Comparison of ENCODE assay signal across 10 mouse cellular contexts in the genomic region with DNA sequence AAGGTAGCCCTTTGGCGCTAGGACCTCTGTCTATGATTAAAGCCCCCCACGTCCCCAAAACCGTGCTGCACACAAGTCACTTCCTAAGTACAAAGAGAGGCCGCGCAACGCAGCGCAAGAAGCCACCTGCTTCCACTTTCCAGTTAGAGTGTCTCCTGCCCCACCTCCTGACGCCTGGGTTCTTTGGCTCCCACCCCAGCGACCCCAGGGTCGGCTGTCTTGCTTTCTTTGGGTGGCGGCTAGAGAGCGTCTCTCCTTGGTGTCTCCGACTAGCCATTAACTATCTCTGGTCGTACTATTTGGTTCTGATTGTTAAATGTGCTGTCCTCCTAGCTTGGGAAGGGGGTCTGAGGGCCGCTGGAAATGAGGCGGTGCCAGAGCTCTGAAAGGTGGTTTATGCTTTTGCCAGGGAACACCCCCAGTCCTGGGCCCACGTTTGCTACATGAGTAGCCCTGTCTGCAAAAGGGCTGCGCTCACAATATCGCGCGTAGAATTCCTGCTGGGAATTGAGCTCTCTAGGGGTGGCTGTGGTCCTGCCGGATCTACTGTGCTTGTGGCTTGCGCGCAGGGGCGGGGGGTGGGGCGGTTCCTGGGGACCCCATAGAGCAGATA. TPM values are rescaled to one million over a fixed set of nuclear protein-coding genes. Genes with fewer than 3 reads are reported as not detected.
DNase-seq lines count a peak whose midpoint lies in the region; ATAC-seq and TF ChIP-seq lines count a peak whose summit lies in the region.
"Had no signal": no experiment of that assay in that cellular context is flagged by ENCODE, and none has a peak within 500 bp of the region (broad histone marks: within the 10 kb centered on the region; RNA-seq: fewer than 3 reads in every experiment).

No protein-coding gene starts in this region.

- no peak for ATAC-seq in heart, postnatal 0 days (ENCODE audit: insufficient read depth, low read depth)
- no peak; the same call in 1 of the 2 replicates for ATAC-seq in hindbrain, embryonic 11.5 days (ENCODE audit: low FRiP score)
- peak; percentile 19 for ATAC-seq in midbrain, embryonic 16.5 days
- no peak for ATAC-seq in megakaryocyte progenitor cell, adult 5-6 weeks (replicated peaks; ENCODE audit: poor library complexity)

- H3K4me2 ChIP-seq in heart, postnatal 0 days (ENCODE audit: low read depth, low read length): no peak overlapping the region
- H3K4me2 ChIP-seq in hindbrain, embryonic 11.5 days (replicated peaks; ENCODE audit: low read depth, low read length): peak overlapping the region; percentile 82
- H3K4me2 ChIP-seq in midbrain, embryonic 16.5 days (ENCODE audit: low read length): peak overlapping the region; percentile 94

- no peaks in the 10 kb centered on the region for H3K36me3 ChIP-seq in heart, postnatal 0 days (replicated peaks; ENCODE audit: control insufficient read depth, insufficient read depth, low read length)
- H3K36me3 ChIP-seq in hindbrain, embryonic 11.5 days (ENCODE audit: control insufficient read depth, insufficient read depth, low read length): no peaks in the 10 kb centered on the region
- no peaks in the 10 kb centered on the region for H3K36me3 ChIP-seq in midbrain, embryonic 16.5 days (ENCODE audit: control insufficient read depth, insufficient read depth, low read length)
- H3K36me3 ChIP-seq: G1E had no signal

- H3K4me1 ChIP-seq in heart, postnatal 0 days (ENCODE audit: control insufficient read depth, insufficient read depth): peaks cover 5% of the 10 kb centered on the region; the same call in 1 of the 2 replicates
- no peaks in the 10 kb centered on the region; the same call in 1 of the 2 replicates for H3K4me1 ChIP-seq in hindbrain, embryonic 11.5 days (replicated peaks; ENCODE audit: control insufficient read depth, insufficient read depth, low read length)
- peaks cover 17% of the 10 kb centered on the region; the same call in 1 of the 2 replicates for H3K4me1 ChIP-seq in midbrain, embryonic 16.5 days (ENCODE audit: control insufficient read depth, insufficient read depth, low read length)

- TF ChIP-seq EP300 in heart, postnatal 0 days (IDR thresholded peaks at IDR 0.05; ENCODE audit: low read depth): no peak

- no peak overlapping the region for H3K9ac ChIP-seq in heart, postnatal 0 days (replicated peaks; ENCODE audit: low read depth, low read length)
- H3K9ac ChIP-seq in hindbrain, embryonic 11.5 days (ENCODE audit: low read depth, low read length): peak overlapping the region; percentile 76
- H3K9ac ChIP-seq in midbrain, embryonic 16.5 days (ENCODE audit: low read depth, low read length): peak overlapping the region; percentile 84

- DNase-seq in heart, postnatal 0 days (ENCODE audit: low spot score): no peak
- DNase-seq in heart, adult 8-10 months (ENCODE audit: low spot score): no peak
- DNase-seq in cerebellum, adult 8-10 months: peak; percentile 53
- DNase-seq in hindbrain, embryonic 11.5 days (ENCODE audit: low spot score): peak; percentile 48
- no peak for DNase-seq in layer of hippocampus, adult 9-10 months (ENCODE audit: low spot score)
- DNase-seq in urinary bladder, postnatal 36 days (ENCODE audit: low spot score in 2 of 2): no peak

- 2% methylated on average over 26 of the region's 26 CpGs for WGBS in heart, postnatal 0 days
- 1% methylated on average over 26 of the region's 26 CpGs for WGBS in hindbrain, embryonic 11.5 days
- WGBS in midbrain, embryonic 16.5 days: 2% methylated on average over 26 of the region's 26 CpGs

- TF ChIP-seq CTCF in heart, postnatal 0 days (IDR thresholded peaks at IDR 0.05; ENCODE audit: low read depth): no peak

- H3K27me3 ChIP-seq in heart, postnatal 0 days (ENCODE audit: control insufficient read depth, insufficient read depth, low read length): peaks cover 89% of the 10 kb centered on the region
- peaks cover 46% of the 10 kb centered on the region for H3K27me3 ChIP-seq in hindbrain, embryonic 11.5 days (ENCODE audit: control insufficient read depth, insufficient read depth, low read length)
- peaks cover 7% of the 10 kb centered on the region; the same call in 1 of the 2 replicates for H3K27me3 ChIP-seq in midbrain, embryonic 16.5 days (ENCODE audit: control insufficient read depth, insufficient read depth, low read depth, low read length)

- 0 out of 2 replicates have a peak overlapping the region, but pooled peaks have one; percentile 53 for H3K4me3 ChIP-seq in heart, postnatal 0 days (ENCODE audit: low read depth, low read length)
- peak overlapping the region; percentile 57 for H3K4me3 ChIP-seq in hindbrain, embryonic 11.5 days (ENCODE audit: low read depth, low read length)
- H3K4me3 ChIP-seq in midbrain, embryonic 16.5 days (ENCODE audit: low read depth, low read length): peak overlapping the region; percentile 73

- no peak overlapping the region for H3K27ac ChIP-seq in heart, postnatal 0 days (ENCODE audit: low read depth)
- no peak overlapping the region for H3K27ac ChIP-seq in hindbrain, embryonic 11.5 days (ENCODE audit: low read depth, low read length)
- H3K27ac ChIP-seq in midbrain, embryonic 16.5 days (ENCODE audit: low read length): peak overlapping the region; percentile 58

- H3K9me3 ChIP-seq in heart, postnatal 0 days (replicated peaks; ENCODE audit: control insufficient read depth, low read length): no peaks in the 10 kb centered on the region
- H3K9me3 ChIP-seq in hindbrain, embryonic 11.5 days (ENCODE audit: control insufficient read depth, low read length): no peaks in the 10 kb centered on the region
- H3K9me3 ChIP-seq in midbrain, embryonic 16.5 days (replicated peaks; ENCODE audit: control insufficient read depth, low read length, poor library complexity, severe bottlenecking): no peaks in the 10 kb centered on the region
- H3K9me3 ChIP-seq: G1E had no signal

RNA-seq across cellular contexts. Expression of a gene that starts 0.9 kb away (rescaled TPM):
- not detected in 2 replicates for total RNA-seq in heart, postnatal 0 days (2014; rRNA removed; ENCODE audit: low replicate concordance)
- not detected in 2 replicates for polyA plus RNA-seq in heart, postnatal 0 days (2015; fragmentation: Nextera tagmentation; extraction: Ambion mirVana)
- not detected for total RNA-seq in heart, adult 8-10 months (2022)
- polyA plus RNA-seq in hindbrain, embryonic 11.5 days (2014; fragmentation: Nextera tagmentation; extraction: Ambion mirVana): 7.6 and 10.3 TPM in 2 replicates
- polyA plus RNA-seq in midbrain, embryonic 16.5 days (2015; fragmentation: Nextera tagmentation; extraction: Ambion mirVana): 8.4 and 10.8 TPM in 2 replicates
- total RNA-seq in megakaryocyte progenitor cell, adult 5-6 weeks (2015): not detected in 2 replicates
- total RNA-seq in megakaryocyte progenitor cell, adult 5-6 weeks (2017): not detected in 2 replicates
- total RNA-seq: granulocyte monocyte progenitor cell, adult 5-6 weeks had no signal
- polyA plus RNA-seq: G1E had no signal

Comparison
In these comparisons a context has a peak if more than half of its experiments do, and no peak if none do; other contexts are left out.
1. DNase-seq: peak in cerebellum, adult 8-10 months (single experiment) and hindbrain, embryonic 11.5 days (single experiment); none in heart, postnatal 0 days (single experiment), heart, adult 8-10 months (single experiment), layer of hippocampus, adult 9-10 months (single experiment) and urinary bladder, postnatal 36 days (0 of 2).
2. Peak in every context shown above with its lines, with median percentiles within 50 percentile points of each other: H3K4me3 ChIP-seq.